Mouse (Mus musculus) ES-E14 (cell line): Measurements from ENCODE around the gene Ccdc91.

ENCODE experiments used
- CHD2 ChIP-seq: IDR thresholded peaks from 2 replicates; pipeline ENCODE4 v1.6.1; 2014; ENCODE audit warnings: mild to moderate bottlenecking, low read depth, low read length, inconsistent platforms
- HCFC1 ChIP-seq: IDR thresholded peaks from 2 replicates; pipeline ENCODE4 v1.6.1; 2012; ENCODE audit warnings: low read length, inconsistent platforms, borderline replicate concordance; ENCODE audit not compliant: insufficient read depth
- MAFK ChIP-seq: IDR thresholded peaks from 2 replicates; pipeline ENCODE4 v1.6.1; 2014; ENCODE audit warnings: mild to moderate bottlenecking, low read depth, low read length, inconsistent platforms; ENCODE audit not compliant: insufficient read depth
- ZC3H11A ChIP-seq: IDR thresholded peaks from 2 replicates; pipeline ENCODE4 v1.6.1; 2012; ENCODE audit warnings: low read depth, mild to moderate bottlenecking, inconsistent platforms, low read length, borderline replicate concordance
- ZNF384 ChIP-seq: IDR thresholded peaks from 2 replicates; pipeline ENCODE4 v1.6.1; 2012; ENCODE audit warnings: low read depth, low read length, inconsistent platforms

DNA sequence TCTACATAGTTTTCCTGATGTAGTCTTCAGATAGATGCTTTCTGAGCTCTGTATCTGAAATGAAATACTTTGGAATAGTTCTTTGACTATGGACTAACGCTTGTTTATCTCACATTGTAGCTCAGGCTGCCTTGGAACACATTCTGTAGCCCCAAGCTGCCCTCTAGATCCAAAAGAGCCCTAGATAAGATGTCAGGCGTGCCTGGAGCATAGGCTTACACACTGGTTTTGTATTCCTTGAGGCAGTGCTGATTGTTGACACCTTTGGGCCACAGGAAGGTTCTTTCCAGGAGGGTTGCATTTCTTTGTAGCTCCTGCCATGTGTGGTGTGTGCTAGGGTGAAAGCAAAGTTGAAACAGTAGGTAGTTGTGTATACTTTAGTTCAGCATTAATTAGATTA is 139.7 kb downstream of the Ccdc91 start:
- no peak for TF ChIP-seq ZC3H11A
- no peak for TF ChIP-seq ZNF384
- no peak for TF ChIP-seq CHD2
- no peak for TF ChIP-seq MAFK
- no peak for TF ChIP-seq HCFC1
